Mouse (Mus musculus) hindbrain, embryonic 15.5 days (tissue): ENCODE measurements around the gene Adcy5. TPM values are rescaled to one million over a fixed set of nuclear protein-coding genes. Genes with fewer than 3 reads are reported as not detected.

Experiments
- ATAC-seq: fragments of 200-750 bp; cut with Nextera tagmentation; 2 replicates; pipeline ENCODE4 v1.8.0; 2017; ENCODE audit warnings: low read depth, moderate number of reproducible peaks, moderate TSS enrichment; ENCODE audit not compliant: low FRiP score
- H3K27ac ChIP-seq: fragments of 300-500 bp; sonication (generic); replicated peaks from 2 replicates; pipeline ENCODE4 v1.5.1; 2015; ENCODE audit warnings: mild to moderate bottlenecking, inconsistent platforms
- H3K27me3 ChIP-seq: fragments of 300-500 bp; sonication (generic); 2 replicates; pipeline ENCODE4 v1.6.1; 2015; ENCODE audit warnings: control low read depth, inconsistent platforms
- H3K36me3 ChIP-seq: fragments of 300-500 bp; sonication (generic); 2 replicates; pipeline ENCODE4 v1.6.1; 2015; ENCODE audit warnings: control low read depth, inconsistent platforms
- H3K4me1 ChIP-seq: fragments of 300-500 bp; sonication (generic); replicated peaks from 2 replicates; pipeline ENCODE4 v1.6.1; 2015; ENCODE audit warnings: control low read depth, inconsistent platforms
- H3K4me2 ChIP-seq: fragments of 300-500 bp; sonication (generic); 2 replicates; pipeline ENCODE4 v1.6.1; 2015; ENCODE audit warnings: moderate library complexity, mild to moderate bottlenecking, inconsistent platforms
- H3K4me3 ChIP-seq: fragments of 300-500 bp; sonication (generic); 2 replicates; pipeline ENCODE4 v1.5.1; 2015; ENCODE audit warnings: mild to moderate bottlenecking, inconsistent platforms
- H3K9ac ChIP-seq: fragments of 300-500 bp; sonication (generic); 2 replicates; pipeline ENCODE4 v1.6.1; 2015; ENCODE audit warnings: inconsistent platforms
- H3K9me3 ChIP-seq: fragments of 300-500 bp; sonication (generic); 2 replicates; pipeline ENCODE4 v1.6.1; 2016; ENCODE audit warnings: control low read depth, inconsistent platforms
- WGBS: fragments of 180-500 bp; shearing (Covaris S2); methylation state at CpG from one replicate; pipeline ENCODE4 v1.1.7; 2015; 5-methylcytosine and 5-hydroxymethylcytosine counted together
- polyA plus RNA-seq: library from polyadenylated mRNA; unstranded; fragments of >200 nt; fragmentation: Nextera tagmentation; extraction: Ambion mirVana; gene quantifications from 2 replicates; pipeline ENCODE4 v1.2.1, GENCODE M21; 2015

Adcy5 gene
- polyA plus RNA-seq, 1 experiment from 2014 or later, result 7.6 TPM

GRCm38 (mm10) chr16:35130172-35130571 lies 24.5 kb upstream of the Adcy5 start:
- 85% methylated on average over 3 of the region's 3 CpGs for WGBS
- H3K9ac ChIP-seq, result no peak overlapping the region
- no peaks in the 10 kb centered on the region for H3K27me3 ChIP-seq
- H3K27ac ChIP-seq, result no peak overlapping the region
- H3K9me3 ChIP-seq, result no peaks in the 10 kb centered on the region
- H3K36me3 ChIP-seq, result no peaks in the 10 kb centered on the region
- H3K4me2 ChIP-seq, result no peak overlapping the region
- H3K4me1 ChIP-seq, result no peaks in the 10 kb centered on the region
- no peak overlapping the region for H3K4me3 ChIP-seq
- ATAC-seq, result no peak

DNA sequence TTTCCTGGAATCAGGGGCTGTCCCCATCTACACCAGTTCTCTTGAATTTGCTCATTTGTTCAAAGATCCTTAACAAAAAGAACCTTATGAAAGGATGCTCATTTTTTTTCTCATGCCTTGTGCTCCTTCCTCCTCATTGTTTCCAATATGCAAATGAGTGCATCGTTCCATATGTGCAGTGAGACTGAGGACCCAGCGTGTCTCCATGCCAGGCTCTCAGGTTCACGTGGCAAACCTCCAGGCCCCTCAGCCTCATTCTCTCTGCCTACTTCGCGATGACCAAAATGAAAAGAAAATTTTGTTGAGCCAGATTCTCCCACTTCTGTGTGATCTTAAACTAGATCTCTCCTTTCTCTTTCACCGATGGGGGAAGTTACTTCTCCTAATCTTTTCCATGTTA lies 15.3 kb upstream of the Adcy5 start:
- Histone ChIP-seq H3K27ac (peak overlapping the region; percentile 21; the same call in 1 of the 2 replicates), H3K4me3 (no peak overlapping the region), H3K4me1 (peaks cover 20% of the 10 kb centered on the region), H3K36me3 (no peaks in the 10 kb centered on the region), H3K27me3 (no peaks in the 10 kb centered on the region), H3K9me3 (no peaks in the 10 kb centered on the region), H3K9ac (no peak overlapping the region), H3K4me2 (no peak overlapping the region)
- ATAC-seq, result no peak
- WGBS, result 36% methylated on average over 6 of the region's 6 CpGs

- H3K27ac ChIP-seq, result peak overlapping the region; percentile 56
- H3K4me2 ChIP-seq, result peak overlapping the region; percentile 22
- no peaks in the 10 kb centered on the region for H3K9me3 ChIP-seq
- no peaks in the 10 kb centered on the region for H3K27me3 ChIP-seq
- peaks cover 20% of the 10 kb centered on the region for H3K4me1 ChIP-seq
- ATAC-seq, result peak; percentile 74
- 22% methylated on average over 11 of the region's 11 CpGs for WGBS
- no peaks in the 10 kb centered on the region for H3K36me3 ChIP-seq
- H3K9ac ChIP-seq, result no peak overlapping the region
- H3K4me3 ChIP-seq, result no peak overlapping the region
These were observed 14.6 kb upstream of the Adcy5 start for GRCm38 (mm10) chr16:35139873-35140619.

GRCm38 (mm10) chr16:35140620-35140975 lies 14.1 kb upstream of the Adcy5 start:
- ATAC-seq, result peak; percentile 43; the same call in 1 of the 2 replicates
- no peak overlapping the region for H3K9ac ChIP-seq

GRCm38 (mm10) chr16:35141839-35142238 lies 12.8 kb upstream of the Adcy5 start:
- no peak for ATAC-seq
- Histone ChIP-seq H3K4me3 (no peak overlapping the region), H3K9me3 (no peaks in the 10 kb centered on the region), H3K36me3 (no peaks in the 10 kb centered on the region), H3K4me2 (no peak overlapping the region), H3K9ac (no peak overlapping the region), H3K27me3 (no peaks in the 10 kb centered on the region), H3K4me1 (peaks cover 20% of the 10 kb centered on the region), H3K27ac (no peak overlapping the region)
- WGBS, result 59% methylated on average over 8 of the region's 8 CpGs

More at GRCm38 (mm10) chr16:35140620-35140975, 14.1 kb upstream of the Adcy5 start:
- H3K36me3 ChIP-seq, result no peaks in the 10 kb centered on the region
- no peak overlapping the region for H3K4me3 ChIP-seq
- no peaks in the 10 kb centered on the region for H3K9me3 ChIP-seq
- WGBS, result 30% methylated on average over 9 of the region's 9 CpGs
- peak overlapping the region; percentile 56 for H3K27ac ChIP-seq
- H3K4me2 ChIP-seq, result peak overlapping the region; percentile 22
- peaks cover 20% of the 10 kb centered on the region for H3K4me1 ChIP-seq
- H3K27me3 ChIP-seq, result no peaks in the 10 kb centered on the region

GRCm38 (mm10) chr16:35146153-35146552 lies 8.5 kb upstream of the Adcy5 start:
- ATAC-seq, result no peak
- Histone ChIP-seq H3K4me2 (no peak overlapping the region), H3K4me3 (no peak overlapping the region), H3K27me3 (peaks cover 1% of the 10 kb centered on the region), H3K9me3 (no peaks in the 10 kb centered on the region), H3K27ac (no peak overlapping the region), H3K4me1 (no peaks in the 10 kb centered on the region), H3K36me3 (no peaks in the 10 kb centered on the region), H3K9ac (no peak overlapping the region)
- 18% methylated on average over 4 of the region's 4 CpGs for WGBS

DNA sequence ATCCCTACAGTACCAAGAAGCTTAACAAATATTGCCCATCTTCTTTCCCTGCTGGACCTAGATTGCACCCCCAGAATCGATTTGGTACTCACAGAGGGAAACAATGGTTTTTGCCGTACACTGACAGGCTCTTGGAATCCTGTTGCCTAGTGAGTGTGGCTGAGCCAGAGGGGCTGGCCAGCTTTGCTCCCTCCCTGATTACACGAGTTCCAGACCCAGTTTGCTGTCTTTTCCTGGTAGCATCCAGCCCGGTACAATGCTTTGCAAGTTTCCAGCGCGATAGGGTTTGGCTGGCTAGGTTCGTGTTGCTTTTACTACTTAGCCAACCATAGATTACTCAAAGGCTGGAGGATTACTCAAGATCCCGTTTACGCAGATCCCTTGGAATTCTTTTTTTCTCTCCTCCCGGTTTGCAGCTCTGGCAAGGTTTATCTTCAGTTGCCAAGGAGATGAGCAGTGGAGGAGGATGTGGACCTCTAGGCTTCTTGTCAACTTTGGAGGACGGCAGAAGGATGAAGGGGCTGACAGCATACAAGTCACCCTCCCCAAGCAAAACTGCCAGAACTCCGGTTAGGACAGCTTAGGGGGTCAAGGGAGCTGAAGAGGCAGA lies 1.4 kb upstream of the Adcy5 start:
- no peaks in the 10 kb centered on the region for H3K9me3 ChIP-seq
- WGBS, result 9% methylated on average over 12 of the region's 12 CpGs
- ATAC-seq, result no peak
- peak overlapping the region; percentile 82; the same call in 1 of the 2 replicates for H3K4me3 ChIP-seq
- peak overlapping the region; percentile 70 for H3K4me2 ChIP-seq
- H3K4me1 ChIP-seq, result peaks cover 46% of the 10 kb centered on the region
- H3K27ac ChIP-seq, result no peak overlapping the region
- peaks cover 4% of the 10 kb centered on the region for H3K27me3 ChIP-seq
- no peaks in the 10 kb centered on the region for H3K36me3 ChIP-seq
- H3K9ac ChIP-seq, result no peak overlapping the region

DNA sequence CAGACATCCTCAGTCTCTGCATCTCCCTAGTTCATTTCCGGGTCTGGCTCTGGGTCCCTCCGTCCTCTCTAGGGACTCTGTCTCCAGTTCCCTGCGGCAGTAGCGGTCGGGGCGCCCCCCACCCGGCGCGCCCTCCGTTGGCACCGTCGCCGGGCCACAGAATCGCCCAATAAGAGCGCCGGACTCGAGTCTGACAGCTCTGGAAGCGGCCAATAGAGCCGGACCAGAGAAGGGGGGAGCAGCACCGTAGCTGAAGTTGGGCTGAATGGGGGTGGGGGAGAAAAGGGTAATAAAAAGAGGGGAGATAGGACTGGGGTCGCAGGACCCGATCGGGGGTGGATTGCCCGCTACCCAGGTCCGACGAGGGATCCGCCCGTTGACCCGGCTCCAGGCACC lies 434 bp upstream of the Adcy5 start:
- Histone ChIP-seq H3K36me3 (no peaks in the 10 kb centered on the region), H3K27ac (peak overlapping the region; percentile 89), H3K4me1 (peaks cover 56% of the 10 kb centered on the region), H3K4me3 (peak overlapping the region; percentile 82), H3K9me3 (no peaks in the 10 kb centered on the region), H3K27me3 (peaks cover 4% of the 10 kb centered on the region), H3K9ac (peak overlapping the region; percentile 92), H3K4me2 (peak overlapping the region; percentile 70)
- ATAC-seq, result peak; percentile 88
- WGBS, result 1% methylated on average over 29 of the region's 29 CpGs

- Histone ChIP-seq H3K4me1 (peaks cover 70% of the 10 kb centered on the region), H3K4me3 (peak overlapping the region; percentile 82), H3K27me3 (peaks cover 4% of the 10 kb centered on the region), H3K27ac (peak overlapping the region; percentile 89), H3K36me3 (no peaks in the 10 kb centered on the region), H3K9ac (peak overlapping the region; percentile 92), H3K9me3 (no peaks in the 10 kb centered on the region), H3K4me2 (peak overlapping the region; percentile 70)
- WGBS, result under 1% methylated on average over 75 of the region's 87 CpGs
- peak; percentile 17 for ATAC-seq
These were observed 971 bp downstream of the Adcy5 start for GRCm38 (mm10) chr16:35155391-35156305.

GRCm38 (mm10) chr16:35156306-35156695 lies 1.6 kb downstream of the Adcy5 start:
- no peaks in the 10 kb centered on the region for H3K9me3 ChIP-seq
- peak overlapping the region; percentile 92 for H3K9ac ChIP-seq
- H3K27me3 ChIP-seq, result peaks cover 2% of the 10 kb centered on the region
- peaks cover 77% of the 10 kb centered on the region for H3K4me1 ChIP-seq
- no peak for ATAC-seq
- peak overlapping the region; percentile 70 for H3K4me2 ChIP-seq
- peak overlapping the region; percentile 82 for H3K4me3 ChIP-seq
- H3K36me3 ChIP-seq, result no peaks in the 10 kb centered on the region
- peak overlapping the region; percentile 89 for H3K27ac ChIP-seq
- 3% methylated on average over 39 of the region's 48 CpGs for WGBS

DNA sequence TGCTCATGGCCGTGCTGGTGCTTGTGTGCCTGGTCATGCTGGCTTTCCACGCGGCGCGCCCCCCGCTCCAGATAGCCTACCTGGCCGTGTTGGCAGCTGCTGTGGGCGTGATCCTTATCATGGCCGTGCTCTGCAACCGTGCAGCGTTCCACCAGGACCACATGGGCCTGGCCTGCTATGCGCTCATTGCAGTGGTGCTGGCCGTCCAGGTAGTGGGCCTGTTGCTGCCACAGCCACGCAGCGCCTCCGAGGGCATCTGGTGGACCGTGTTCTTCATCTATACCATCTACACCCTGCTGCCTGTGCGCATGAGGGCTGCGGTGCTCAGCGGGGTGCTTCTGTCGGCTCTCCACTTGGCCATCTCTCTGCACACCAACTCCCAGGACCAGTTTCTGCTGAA lies 2.2 kb downstream of the Adcy5 start:
- no peak overlapping the region for H3K27ac ChIP-seq
- no peaks in the 10 kb centered on the region for H3K36me3 ChIP-seq
- peaks cover 82% of the 10 kb centered on the region for H3K4me1 ChIP-seq
- no peak for ATAC-seq
- no peak overlapping the region; the same call in 1 of the 2 replicates for H3K9ac ChIP-seq
- no peaks in the 10 kb centered on the region for H3K9me3 ChIP-seq
- H3K4me3 ChIP-seq, result peak overlapping the region; percentile 82
- H3K27me3 ChIP-seq, result no peaks in the 10 kb centered on the region
- 76% methylated on average over 21 of the region's 21 CpGs for WGBS
- H3K4me2 ChIP-seq, result peak overlapping the region; percentile 70
